Mouse (Mus musculus) thymus, adult 2 months (tissue): ENCODE data around the gene Mrc1. TPM values are rescaled to one million over a fixed set of nuclear protein-coding genes. Genes with fewer than 3 reads are reported as not detected.

Source experiments
- DNase-seq: peaks from one replicate; pipeline ENCODE4 v3.0.0; 2021
- H3K27ac ChIP-seq: fragments of 200-500 bp; 2 replicates; pipeline ENCODE4 v1.5.1; 2012; ENCODE audit warnings: low read length, control low read depth; ENCODE audit not compliant: control insufficient read depth, insufficient read depth
- H3K27me3 ChIP-seq: fragments of 200-500 bp; 2 replicates; pipeline ENCODE4 v1.6.1; 2012; ENCODE audit warnings: mild to moderate bottlenecking, low read length, moderate library complexity, mixed read lengths; ENCODE audit not compliant: control insufficient read depth, insufficient read depth
- H3K36me3 ChIP-seq: fragments of 200-500 bp; 2 replicates; pipeline ENCODE4 v1.6.1; 2012; ENCODE audit warnings: mild to moderate bottlenecking, low read length, moderate library complexity; ENCODE audit not compliant: control insufficient read depth, insufficient read depth
- H3K4me1 ChIP-seq: fragments of 200-500 bp; replicated peaks from 2 replicates; pipeline ENCODE4 v1.6.1; 2012; ENCODE audit warnings: low read length; ENCODE audit not compliant: control insufficient read depth, insufficient read depth
- H3K4me3 ChIP-seq: fragments of 200-500 bp; 2 replicates; pipeline ENCODE4 v1.5.1; 2012; ENCODE audit warnings: mild to moderate bottlenecking, low read length, control low read depth, moderate library complexity; ENCODE audit not compliant: control insufficient read depth, insufficient read depth
- CTCF ChIP-seq: fragments of 200-500 bp; IDR thresholded peaks from 2 replicates; pipeline ENCODE4 v1.5.1; 2012; ENCODE audit warnings: mild to moderate bottlenecking, control low read depth, low read length, moderate library complexity, borderline replicate concordance; ENCODE audit not compliant: control insufficient read depth, poor library complexity, insufficient read depth; ENCODE audit errors: extremely low read depth
- POLR2A ChIP-seq: fragments of 200-500 bp; IDR thresholded peaks from 2 replicates; pipeline ENCODE4 v1.6.1; 2012; ENCODE audit warnings: mild to moderate bottlenecking, low read length, control low read depth, moderate library complexity; ENCODE audit not compliant: control insufficient read depth, poor library complexity, insufficient read depth; ENCODE audit errors: extremely low read depth
- WGBS: fragments of 180-500 bp; shearing (Covaris S2); methylation state at CpG from one replicate; pipeline ENCODE4 v1.1.7; 2018; 5-methylcytosine and 5-hydroxymethylcytosine counted together
- polyA plus RNA-seq: library from polyadenylated mRNA; depleted of rRNA; stranded (reverse); fragments of >200 nt; gene quantifications from 2 replicates; pipeline ENCODE4 v1.2.3, GENCODE M21; 2012

The Mrc1 gene
- polyA plus RNA-seq, 1 experiment, result 2.6 TPM

- Histone ChIP-seq H3K36me3 (no peaks in the 10 kb centered on the region), H3K27me3 (no peaks in the 10 kb centered on the region), H3K4me3 (no peak overlapping the region), H3K27ac (no peak overlapping the region), H3K4me1 (no peaks in the 10 kb centered on the region)
- TF ChIP-seq CTCF (no peak), POLR2A (no peak)
- 66% methylated on average over 1 of the region's 1 CpGs for WGBS
- no peak for DNase-seq
Measured at GRCm38 (mm10) chr2:14204308-14204707, 24.9 kb upstream of the Mrc1 start.

GRCm38 (mm10) chr2:14206798-14207197, 22.4 kb upstream of the Mrc1 start:
- Histone ChIP-seq H3K36me3 (no peaks in the 10 kb centered on the region), H3K4me1 (no peaks in the 10 kb centered on the region), H3K27me3 (no peaks in the 10 kb centered on the region), H3K27ac (no peak overlapping the region), H3K4me3 (no peak overlapping the region)
- TF ChIP-seq POLR2A (no peak), CTCF (no peak)
- 77% methylated on average over 4 of the region's 4 CpGs for WGBS
- DNase-seq, result no peak

- Histone ChIP-seq H3K27ac (no peak overlapping the region), H3K4me1 (no peaks in the 10 kb centered on the region), H3K36me3 (no peaks in the 10 kb centered on the region), H3K4me3 (no peak overlapping the region), H3K27me3 (no peaks in the 10 kb centered on the region)
- 49% methylated on average over 1 of the region's 1 CpGs for WGBS
- TF ChIP-seq POLR2A, result no peak
- TF ChIP-seq CTCF, result no peak
- DNase-seq, result no peak
Measured at GRCm38 (mm10) chr2:14210731-14211130, 18.5 kb upstream of the Mrc1 start.

- Histone ChIP-seq H3K27me3 (no peaks in the 10 kb centered on the region), H3K27ac (no peak overlapping the region), H3K4me1 (no peaks in the 10 kb centered on the region), H3K4me3 (no peak overlapping the region), H3K36me3 (no peaks in the 10 kb centered on the region)
- no peak for DNase-seq
- TF ChIP-seq POLR2A (no peak), CTCF (no peak)
Measured at GRCm38 (mm10) chr2:14211606-14212005, 17.6 kb upstream of the Mrc1 start.

GRCm38 (mm10) chr2:14214764-14215163, 14.4 kb upstream of the Mrc1 start:
- H3K4me3 ChIP-seq, result no peak overlapping the region
- TF ChIP-seq CTCF, result no peak
- TF ChIP-seq POLR2A, result no peak
- no peaks in the 10 kb centered on the region for H3K4me1 ChIP-seq
- no peak for DNase-seq
- WGBS, result 92% methylated on average over 3 of the region's 3 CpGs
- H3K27me3 ChIP-seq, result no peaks in the 10 kb centered on the region
- no peak overlapping the region for H3K27ac ChIP-seq
- H3K36me3 ChIP-seq, result no peaks in the 10 kb centered on the region

- WGBS, result 93% methylated on average over 3 of the region's 3 CpGs
- Histone ChIP-seq H3K4me3 (no peak overlapping the region), H3K27me3 (no peaks in the 10 kb centered on the region), H3K4me1 (no peaks in the 10 kb centered on the region), H3K36me3 (no peaks in the 10 kb centered on the region), H3K27ac (no peak overlapping the region)
- no peak for DNase-seq
- TF ChIP-seq CTCF (no peak), POLR2A (no peak)
Measured at GRCm38 (mm10) chr2:14216653-14217052, 12.5 kb upstream of the Mrc1 start.

- Histone ChIP-seq H3K27me3 (no peaks in the 10 kb centered on the region), H3K36me3 (no peaks in the 10 kb centered on the region), H3K4me3 (no peak overlapping the region), H3K4me1 (no peaks in the 10 kb centered on the region), H3K27ac (no peak overlapping the region)
- TF ChIP-seq CTCF (no peak), POLR2A (no peak)
- no peak for DNase-seq
- WGBS, result 93% methylated on average over 6 of the region's 6 CpGs
Measured at GRCm38 (mm10) chr2:14218126-14218525, 11.1 kb upstream of the Mrc1 start.
